Mouse (Mus musculus) CH12F3 (cell line): ENCODE results near the gene Nectin4.

Experiments
- in situ Hi-C: fragments of 300-500 bp; cut with MboI; formaldehyde crosslinking; loops from 2 replicates; pipeline ENCODE4 v1.14.3; 2020; ENCODE audit warnings: low sequenced_read_pairs

The Nectin4 gene

GRCm38 (mm10) chr1:171358421-171358820, 11.5 kb upstream of the Nectin4 start:
- in situ Hi-C loops = no loop called here

- in situ Hi-C loops = loop anchor here (10.0 kb wide), 1 partner anchor 115 kb away; no protein-coding TSS in a partner anchor
Observed at GRCm38 (mm10) chr1:171360253-171360652, 9.6 kb upstream of the Nectin4 start.

- in situ Hi-C loops = loop anchor here (10.0 kb wide), 1 partner anchor 114 kb away; no protein-coding TSS in a partner anchor
Observed at GRCm38 (mm10) chr1:171360656-171361055, 9.2 kb upstream of the Nectin4 start, which contains the start of gene Klhdc9. Gene Klhdc9, minus strand, starts transcription at chr1:171360798.

GRCm38 (mm10) chr1:171361106-171362103, 8.5 kb upstream of the Nectin4 start:
- in situ Hi-C loops = loop anchor here (10.0 kb wide), 1 partner anchor 113 kb away; no protein-coding TSS in a partner anchor

GRCm38 (mm10) chr1:171365934-171366333, 4.0 kb upstream of the Nectin4 start:
- in situ Hi-C loops = loop anchor here (10.0 kb wide), 1 partner anchor 109 kb away; no protein-coding TSS in a partner anchor

GRCm38 (mm10) chr1:171372880-171373279, 3.0 kb downstream of the Nectin4 start:
- in situ Hi-C loops = no loop called here

- in situ Hi-C loops = no loop called here
Observed at GRCm38 (mm10) chr1:171373946-171374345, 4.0 kb downstream of the Nectin4 start.

- in situ Hi-C loops = no loop called here
Observed at GRCm38 (mm10) chr1:171375646-171376097, 5.8 kb downstream of the Nectin4 start.

- in situ Hi-C loops = no loop called here
Observed at GRCm38 (mm10) chr1:171378298-171378697, 8.4 kb downstream of the Nectin4 start.

GRCm38 (mm10) chr1:171379935-171380599, 10.2 kb downstream of the Nectin4 start:
- in situ Hi-C loops = no loop called here

GRCm38 (mm10) chr1:171382096-171382620, 12.3 kb downstream of the Nectin4 start:
- in situ Hi-C loops = no loop called here

GRCm38 (mm10) chr1:171384361-171384760, 14.5 kb downstream of the Nectin4 start:
- in situ Hi-C loops = no loop called here

GRCm38 (mm10) chr1:171385171-171385570, 15.3 kb downstream of the Nectin4 start:
- in situ Hi-C loops = no loop called here

- in situ Hi-C loops = no loop called here
Observed at GRCm38 (mm10) chr1:171387099-171387498, 17.2 kb downstream of the Nectin4 start.

- in situ Hi-C loops = no loop called here
Observed at GRCm38 (mm10) chr1:171388376-171389102, 18.6 kb downstream of the Nectin4 start, which contains the start of gene Arhgap30. Gene Arhgap30, plus strand, starts transcription at chr1:171388954.

GRCm38 (mm10) chr1:171390101-171390500, 20.2 kb downstream of the Nectin4 start:
- in situ Hi-C loops = no loop called here

- in situ Hi-C loops = no loop called here
Observed at GRCm38 (mm10) chr1:171401821-171402220, 31.9 kb downstream of the Nectin4 start.

GRCm38 (mm10) chr1:171402991-171403390, 33.1 kb downstream of the Nectin4 start:
- in situ Hi-C loops = no loop called here

GRCm38 (mm10) chr1:171407263-171407662, 37.4 kb downstream of the Nectin4 start:
- in situ Hi-C loops = no loop called here

GRCm38 (mm10) chr1:171410231-171410630, 40.3 kb downstream of the Nectin4 start:
- in situ Hi-C loops = no loop called here
